Mouse (Mus musculus): ENCODE data around the gene Cpox.

- no peak for TF ChIP-seq EP300 (IDR thresholded peaks at IDR 0.05)
- TF ChIP-seq CTCF (IDR thresholded peaks at IDR 0.05) = no peak
Measured at GRCm38 (mm10) chr16:58669264-58669663, 828 bp upstream of the Cpox start.

All from lung, postnatal 0 days (tissue).